Mouse (Mus musculus): ENCODE results near the gene 4921517D22Rik.

- TF ChIP-seq POLR2A (IDR thresholded peaks at IDR 0.05; ENCODE audit: borderline replicate concordance, insufficient read depth, low read length): no peak
- TF ChIP-seq CTCF (IDR thresholded peaks at IDR 0.05; ENCODE audit: borderline replicate concordance, insufficient read depth, low read depth, low read length): no peak
These were observed 37.5 kb downstream of the 4921517D22Rik start for GRCm38 (mm10) chr13:59656316-59656832.

Measured in cerebellum, adult 2 months (tissue).